ENCODE assay signal across 9 mouse cellular contexts in the genomic region with DNA sequence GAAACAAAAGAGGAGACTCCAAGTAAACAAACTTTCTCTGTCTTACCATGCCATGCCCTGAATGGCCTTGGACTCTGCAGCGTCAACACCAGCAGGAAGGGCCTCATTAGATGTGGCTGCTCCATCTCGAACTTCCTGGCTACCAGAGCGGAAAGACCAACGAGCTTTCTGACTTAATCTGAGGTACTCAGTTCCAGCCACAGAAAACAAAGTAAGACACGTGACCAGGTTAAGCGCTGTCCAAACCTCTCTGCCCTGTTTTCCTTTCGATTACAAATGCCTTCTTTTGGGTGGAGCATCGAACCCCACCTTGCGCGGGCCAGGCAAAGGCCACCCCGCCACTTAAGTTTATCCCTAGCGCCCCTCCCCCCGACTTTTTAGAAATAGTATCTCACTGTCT. TPM values are rescaled to one million over a fixed set of nuclear protein-coding genes. Genes with fewer than 3 reads are reported as not detected.
DNase-seq lines count a peak whose midpoint lies in the region.
"Had no signal": no experiment of that assay in that cellular context is flagged by ENCODE, and none has a peak within 500 bp of the region (broad histone marks: within the 10 kb centered on the region; RNA-seq: fewer than 3 reads in every experiment).

No protein-coding gene starts in this region.

- intact Hi-C loops in heart, postnatal 14 days (cut with DNase I) = no loop called here
- intact Hi-C loops in left cerebral cortex, postnatal 14 days (cut with DNase I) = no loop called here

- H3K27me3 ChIP-seq in limb, embryonic 10.5 days (ENCODE audit: low read depth, poor library complexity, severe bottlenecking) = no peaks in the 10 kb centered on the region
- H3K27me3 ChIP-seq in midbrain, embryonic 10.5 days (ENCODE audit: low read depth, poor library complexity, severe bottlenecking) = no peaks in the 10 kb centered on the region

- H3K9me3 ChIP-seq in limb, embryonic 10.5 days (replicated peaks) = no peaks in the 10 kb centered on the region
- no peaks in the 10 kb centered on the region for H3K9me3 ChIP-seq in midbrain, embryonic 10.5 days (replicated peaks)

- H3K36me3 ChIP-seq in limb, embryonic 10.5 days = no peaks in the 10 kb centered on the region
- no peaks in the 10 kb centered on the region for H3K36me3 ChIP-seq in midbrain, embryonic 10.5 days

- peak; percentile 37 for DNase-seq in retina, postnatal 1 day
- no peak for DNase-seq in retina, embryonic 14.5 days (ENCODE audit: low spot score)
- peak; percentile 24 for DNase-seq in heart, postnatal 14 days
- DNase-seq in limb, embryonic 10.5 days (ENCODE audit: low spot score) = no peak
- DNase-seq in midbrain, embryonic 10.5 days (ENCODE audit: low spot score) = peak; percentile 19
- DNase-seq in left cerebral cortex, postnatal 14 days (ENCODE audit: low spot score in 2 of 2) = no peak
- no peak for DNase-seq in layer of hippocampus, adult 11-12 months (ENCODE audit: low spot score)
- no peak for DNase-seq in frontal cortex, postnatal 10 days (ENCODE audit: low spot score in 2 of 2)

- peak overlapping the region; percentile 73 for H3K27ac ChIP-seq in limb, embryonic 10.5 days
- H3K27ac ChIP-seq in midbrain, embryonic 10.5 days (replicated peaks) = no peak overlapping the region; the same call in 1 of the 2 replicates

- 26% methylated on average over 13 of the region's 13 CpGs for WGBS in limb, embryonic 10.5 days
- 11% methylated on average over 13 of the region's 13 CpGs for WGBS in midbrain, embryonic 10.5 days

- peaks cover 24% of the 10 kb centered on the region for H3K4me1 ChIP-seq in limb, embryonic 10.5 days
- peaks cover 8% of the 10 kb centered on the region for H3K4me1 ChIP-seq in midbrain, embryonic 10.5 days

- peak overlapping the region; percentile 22 for H3K4me3 ChIP-seq in limb, embryonic 10.5 days
- H3K4me3 ChIP-seq in midbrain, embryonic 10.5 days = peak overlapping the region; percentile 34

RNA-seq across cellular contexts. Expression of gene Fnbp1l, which starts 10.1 kb away (rescaled TPM):
- total RNA-seq in heart, postnatal 14 days (2021) = 10 to 100 TPM; 28.6 to 32.8 TPM
- polyA plus RNA-seq in limb, embryonic 10.5 days (2016; fragmentation: Nextera tagmentation; extraction: Ambion mirVana) = 50.1 and 68.5 TPM in 2 replicates
- 50.5 and 62.7 TPM in 2 replicates for polyA plus RNA-seq in midbrain, embryonic 10.5 days (2016; fragmentation: Nextera tagmentation; extraction: Ambion mirVana)
- total RNA-seq in left cerebral cortex, postnatal 14 days (2021) = 100 to 1,000 TPM; 157 to 162 TPM
- total RNA-seq: MEL had no signal

Comparison
In these comparisons a context has a peak if more than half of its experiments do, and no peak if none do; other contexts are left out.
1. DNase-seq: peak in retina, postnatal 1 day (single experiment), heart, postnatal 14 days (2 of 2) and midbrain, embryonic 10.5 days (single experiment); none in retina, embryonic 14.5 days (single experiment), limb, embryonic 10.5 days (single experiment), left cerebral cortex, postnatal 14 days (0 of 2), layer of hippocampus, adult 11-12 months (single experiment) and frontal cortex, postnatal 10 days (0 of 2).
2. RNA of gene Fnbp1l, which starts 10.1 kb away (total RNA-seq): 157 to 162 TPM in left cerebral cortex, postnatal 14 days; 28.6 to 32.8 TPM in heart, postnatal 14 days; every median in the first group is over 4 times any median in the second.